Mouse (Mus musculus): ENCODE data around the gene Dusp12. TPM values are rescaled to one million over a fixed set of nuclear protein-coding genes. Genes with fewer than 3 reads are reported as not detected.

The Dusp12 gene
- polyA plus RNA-seq (2012; rRNA removed; ENCODE audit: low replicate concordance) = 10.4 and 20.8 TPM in 2 replicates

GRCm38 (mm10) chr1:170884978-170885561 lies at the start of gene Dusp12, which contains the start of gene Gm26620:
Gene Dusp12 (minus strand): TSS chr1:170885540.
Gene Gm26620 (plus strand): TSS chr1:170885065.

GRCm38 (mm10) chr1:170927378-170927777 lies 42.0 kb upstream of the Dusp12 start, which contains the start of gene Fcrla:
Gene Fcrla (minus strand): TSS chr1:170927583.

GRCm38 (mm10) chr1:170912891-170913615 lies 27.7 kb upstream of the Dusp12 start, which contains the start of gene Fcrlb:
Gene Fcrlb (minus strand): TSS chr1:170912941.

GRCm38 (mm10) chr1:170867691-170868105 lies 17.6 kb downstream of the Dusp12 start, which contains the start of gene Atf6:
Gene Atf6 (minus strand): TSS chr1:170867771.

Other genes with a start within 250 kb of the Dusp12 start
- gene Olfml2b, start 241.0 kb downstream of the Dusp12 start, polyA plus RNA-seq (2012; rRNA removed; ENCODE audit: low replicate concordance) = 39.1 and 44.4 TPM in 2 replicates
- gene Atf6, start 17.8 kb downstream of the Dusp12 start, polyA plus RNA-seq (2012; rRNA removed; ENCODE audit: low replicate concordance) = 9.2 and 18.1 TPM in 2 replicates
- 0.72 and 1.5 TPM in 2 replicates for gene Gm26620, start 475 bp downstream of the Dusp12 start, polyA plus RNA-seq (2012; rRNA removed; ENCODE audit: low replicate concordance)
- 0.49 and 1.8 TPM in 2 replicates for gene Fcrlb, start 27.4 kb upstream of the Dusp12 start, polyA plus RNA-seq (2012; rRNA removed; ENCODE audit: low replicate concordance)
- gene Fcrla, start 42.0 kb upstream of the Dusp12 start, polyA plus RNA-seq (2012; rRNA removed; ENCODE audit: low replicate concordance) = 30.3 and 37.9 TPM in 2 replicates
- 34.2 and 53.0 TPM in 2 replicates for gene Fcgr2b, start 91.0 kb upstream of the Dusp12 start, polyA plus RNA-seq (2012; rRNA removed; ENCODE audit: low replicate concordance)
- 1.2 and 2.8 TPM in 2 replicates for gene Fcgr4, start 133.4 kb upstream of the Dusp12 start, polyA plus RNA-seq (2012; rRNA removed; ENCODE audit: low replicate concordance)
- 22.5 and 52.0 TPM in 2 replicates for gene Fcgr3, start 179.4 kb upstream of the Dusp12 start, polyA plus RNA-seq (2012; rRNA removed; ENCODE audit: low replicate concordance)
- gene Cfap126, start 228.4 kb upstream of the Dusp12 start, polyA plus RNA-seq (2012; rRNA removed; ENCODE audit: low replicate concordance) = 4.5 and 9.9 TPM in 2 replicates